Mouse (Mus musculus) liver (tissue): ENCODE measurements at regions not wholly inside any gene's neighbourhood (a gene's known extent, or its start where the extent isn't known, plus 50 kb on each side); places are given as distances from the start of the nearest gene placed in this dataset.

Source experiments
- DNase-seq: peaks from one replicate; pipeline ENCODE4 v3.0.0-alpha.2; 2020; ENCODE audit warnings: mixed read lengths

GRCm38 (mm10) chr13:80798863-80799817, 84.0 kb upstream of the Arrdc3 start:
- no peak for DNase-seq

GRCm38 (mm10) chr13:80806172-80806571, 77.0 kb upstream of the Arrdc3 start:
- DNase-seq, result peak; percentile 35

DNA sequence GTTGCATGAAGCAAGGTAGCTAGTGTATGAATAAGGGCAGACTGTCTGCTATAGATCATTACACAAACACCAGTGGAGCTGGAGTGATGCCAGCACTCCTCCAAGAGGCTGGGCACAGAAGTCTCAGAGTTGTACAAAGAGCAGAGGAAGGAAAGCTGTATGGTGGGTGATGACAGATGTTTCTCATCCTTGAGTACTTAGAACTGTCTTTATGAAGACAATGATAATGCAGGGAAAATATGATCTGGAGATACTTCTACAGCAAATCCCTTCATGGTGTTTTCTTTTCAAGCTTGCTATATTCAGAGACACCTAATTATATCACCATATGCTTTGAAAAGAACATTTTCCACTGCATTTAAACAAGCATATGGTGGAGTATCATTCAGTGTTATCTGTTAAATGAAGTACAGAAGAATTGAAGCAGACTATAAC, 56.1 kb upstream of the Arrdc3 start:
- DNase-seq, result no peak
